Comparison of ENCODE assay signal across 7 mouse cellular contexts in the genomic region with DNA sequence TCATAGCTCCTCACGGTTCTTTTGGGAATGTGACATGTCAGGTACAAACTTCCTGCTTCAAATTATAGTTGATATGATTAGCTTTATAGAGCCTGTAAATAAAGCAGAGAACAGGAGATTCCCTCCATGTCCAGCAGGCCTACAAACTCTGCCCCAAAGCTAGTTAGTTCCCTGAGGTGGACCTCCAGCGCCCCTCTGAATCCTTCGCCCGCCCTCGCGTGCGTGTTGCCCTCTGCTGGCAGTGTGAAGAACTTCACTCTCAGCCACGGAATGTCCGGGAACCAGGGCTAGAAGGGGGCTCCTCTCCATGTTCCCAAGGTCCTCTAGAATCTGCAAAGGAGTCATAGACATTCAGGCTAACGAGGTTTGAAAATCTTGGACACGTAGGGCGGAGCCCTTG. TPM values are rescaled to one million over a fixed set of nuclear protein-coding genes. Genes with fewer than 3 reads are reported as not detected.
DNase-seq lines count a peak whose midpoint lies in the region; ATAC-seq lines count a peak whose summit lies in the region.

No protein-coding gene starts in this region.

- DNase-seq in kidney, adult 18-20 months: peak; percentile 58
- no peak for DNase-seq in kidney, adult 11 months
- peak; percentile 23 for DNase-seq in Muller cell, postnatal 12 days (ENCODE audit: inconsistent ontology term)
- DNase-seq in forelimb bud, embryonic 11.5 days (ENCODE audit: low read depth, low spot score): peak; percentile 69
- no peak for DNase-seq in ovary, postnatal 36 days (ENCODE audit: low spot score)
- DNase-seq in layer of hippocampus, postnatal 36 days: no peak

- ATAC-seq in megakaryocyte, adult 5-6 weeks (ENCODE audit: poor library complexity, severe bottlenecking): peak; percentile 44; the same call in 1 of the 2 replicates

RNA-seq across cellular contexts. Expression of a gene that starts 11.2 kb away (rescaled TPM):
- total RNA-seq in megakaryocyte, adult 5-6 weeks (2015): 2.8 and 3.9 TPM in 2 replicates
- total RNA-seq in megakaryocyte, adult 5-6 weeks (2017): 3.3 and 3.8 TPM in 2 replicates
- total RNA-seq in layer of hippocampus, postnatal 36 days (2021): 10 to 100 TPM; 20.9 to 22.5 TPM

Comparison
In these comparisons a context has a peak if more than half of its experiments do, and no peak if none do; other contexts are left out.
1. DNase-seq: peak in kidney, adult 18-20 months (single experiment), Muller cell, postnatal 12 days (single experiment) and forelimb bud, embryonic 11.5 days (single experiment); none in kidney, adult 11 months (single experiment), ovary, postnatal 36 days (single experiment) and layer of hippocampus, postnatal 36 days (0 of 2).
2. RNA of a gene that starts 11.2 kb away (total RNA-seq): 20.9 to 22.5 TPM in layer of hippocampus, postnatal 36 days; 2.8 to 3.9 TPM in megakaryocyte, adult 5-6 weeks; every median in the first group is over 4 times any median in the second.